Mouse (Mus musculus) induced T-regulatory cell, adult 2 months (primary cell): ENCODE results near the gene Bak1.

Source experiments
- DNase-seq: peaks from one replicate; pipeline ENCODE4 v3.0.0-alpha.2; 2012; ENCODE audit warnings: low read depth

The Bak1 gene

GRCm38 (mm10) chr17:27048445-27049239 is 19.8 kb upstream of the Bak1 start:
- no peak for DNase-seq

GRCm38 (mm10) chr17:27047762-27048444 is 19.1 kb upstream of the Bak1 start:
- peak; percentile 55 for DNase-seq

GRCm38 (mm10) chr17:27045164-27045563 is 16.4 kb upstream of the Bak1 start:
- DNase-seq = no peak

GRCm38 (mm10) chr17:27042840-27043239 is 14.0 kb upstream of the Bak1 start:
- no peak for DNase-seq

- DNase-seq = no peak
Measured at GRCm38 (mm10) chr17:27041787-27042055, 12.9 kb upstream of the Bak1 start.

- DNase-seq = no peak
Measured at GRCm38 (mm10) chr17:27041046-27041786, 12.4 kb upstream of the Bak1 start.

- no peak for DNase-seq
Measured at GRCm38 (mm10) chr17:27040304-27041045, 11.7 kb upstream of the Bak1 start.

- no peak for DNase-seq
Measured at GRCm38 (mm10) chr17:27039432-27040102, 10.8 kb upstream of the Bak1 start.

- DNase-seq = no peak
Measured at GRCm38 (mm10) chr17:27038335-27039050, 9.7 kb upstream of the Bak1 start.

- no peak for DNase-seq
Measured at GRCm38 (mm10) chr17:27036465-27036864, 7.7 kb upstream of the Bak1 start.

GRCm38 (mm10) chr17:27032869-27033268 is 4.1 kb upstream of the Bak1 start:
- DNase-seq = peak; percentile 88

- DNase-seq = no peak
Measured at GRCm38 (mm10) chr17:27032328-27032727, 3.5 kb upstream of the Bak1 start.

GRCm38 (mm10) chr17:27030896-27031295 is 2.1 kb upstream of the Bak1 start:
- DNase-seq = no peak

- no peak for DNase-seq
Measured at GRCm38 (mm10) chr17:27029431-27029830, 622 bp upstream of the Bak1 start.

GRCm38 (mm10) chr17:27028284-27028795 is 469 bp downstream of the Bak1 start:
- peak; percentile 90 for DNase-seq

- peak; percentile 91 for DNase-seq
Measured at GRCm38 (mm10) chr17:27027460-27028283, 1.1 kb downstream of the Bak1 start.

GRCm38 (mm10) chr17:27025951-27026350 is 2.9 kb downstream of the Bak1 start:
- no peak for DNase-seq

GRCm38 (mm10) chr17:27025326-27025902 is 3.4 kb downstream of the Bak1 start:
- no peak for DNase-seq

GRCm38 (mm10) chr17:27023342-27023741 is 5.5 kb downstream of the Bak1 start:
- DNase-seq = no peak

GRCm38 (mm10) chr17:27021736-27022135 is 7.1 kb downstream of the Bak1 start:
- no peak for DNase-seq
